Comparison of ENCODE assay signal across 10 mouse cellular contexts in genomic region chr3:98197711-98198532, GRCm38 (mm10). TPM values are rescaled to one million over a fixed set of nuclear protein-coding genes. Genes with fewer than 3 reads are reported as not detected.
DNase-seq lines count a peak whose midpoint lies in the region; ATAC-seq and TF ChIP-seq lines count a peak whose summit lies in the region.
"Had no signal": no experiment of that assay in that cellular context is flagged by ENCODE, and none has a peak within 500 bp of the region (broad histone marks: within the 10 kb centered on the region; RNA-seq: fewer than 3 reads in every experiment).

No protein-coding gene starts in this region.

- no peaks in the 10 kb centered on the region for H3K9me3 ChIP-seq in forebrain, postnatal 0 days (ENCODE audit: low read length)
- H3K9me3 ChIP-seq in forebrain, embryonic 15.5 days, result no peaks in the 10 kb centered on the region
- H3K9me3 ChIP-seq in embryonic facial prominence, embryonic 15.5 days (replicated peaks), result no peaks in the 10 kb centered on the region
- no peaks in the 10 kb centered on the region for H3K9me3 ChIP-seq in liver, postnatal 0 days (ENCODE audit: low read length)
- H3K9me3 ChIP-seq: heart, embryonic 15.5 days had no signal

- POLR2A ChIA-PET in Patski (lab: Charles Lee), result no interaction called here

- no peak for TF ChIP-seq CTCF in forebrain, postnatal 0 days (IDR thresholded peaks at IDR 0.05; ENCODE audit: low read depth)
- TF ChIP-seq CTCF in Patski (IDR thresholded peaks at IDR 0.05), result no peak
- TF ChIP-seq CTCF in liver, postnatal 0 days (IDR thresholded peaks at IDR 0.05; ENCODE audit: low read depth), result no peak
- TF ChIP-seq CTCF in left cerebral cortex, adult 2 months (IDR thresholded peaks at IDR 0.05), result no peak

- H3K4me2 ChIP-seq in forebrain, postnatal 0 days (ENCODE audit: low read depth), result no peak overlapping the region
- H3K4me2 ChIP-seq in forebrain, embryonic 15.5 days (replicated peaks), result no peak overlapping the region
- no peak overlapping the region for H3K4me2 ChIP-seq in embryonic facial prominence, embryonic 15.5 days (replicated peaks)
- no peak overlapping the region for H3K4me2 ChIP-seq in liver, postnatal 0 days (ENCODE audit: low read depth, low read length)
- H3K4me2 ChIP-seq: heart, embryonic 15.5 days had no signal

- no peaks in the 10 kb centered on the region for H3K27me3 ChIP-seq in forebrain, postnatal 0 days (ENCODE audit: insufficient read depth, low read length)
- H3K27me3 ChIP-seq in forebrain, embryonic 15.5 days, result no peaks in the 10 kb centered on the region
- H3K27me3 ChIP-seq in Patski, result no peaks in the 10 kb centered on the region
- H3K27me3 ChIP-seq in embryonic facial prominence, embryonic 15.5 days, result no peaks in the 10 kb centered on the region
- no peaks in the 10 kb centered on the region for H3K27me3 ChIP-seq in liver, postnatal 0 days (ENCODE audit: insufficient read depth, low read length)
- H3K27me3 ChIP-seq: heart, embryonic 15.5 days had no signal

- no peak overlapping the region for H3K27ac ChIP-seq in forebrain, postnatal 0 days (ENCODE audit: low read depth, low read length)
- H3K27ac ChIP-seq in forebrain, embryonic 15.5 days (replicated peaks), result no peak overlapping the region
- no peak overlapping the region for H3K27ac ChIP-seq in embryonic facial prominence, embryonic 15.5 days (replicated peaks)
- peak overlapping the region; percentile 12; the same call in 1 of the 2 replicates for H3K27ac ChIP-seq in liver, postnatal 0 days (ENCODE audit: low read depth)
- H3K27ac ChIP-seq in left cerebral cortex, adult 2 months, result no peak overlapping the region; the same call in 1 of the 2 replicates
- H3K27ac ChIP-seq: heart, embryonic 15.5 days; macrophage had no signal

- intact Hi-C loops in left cerebral cortex, adult 2 months (cut with DNase I), result no loop called here

- no peaks in the 10 kb centered on the region for H3K4me1 ChIP-seq in forebrain, postnatal 0 days (ENCODE audit: insufficient read depth)
- H3K4me1 ChIP-seq in forebrain, embryonic 15.5 days, result no peaks in the 10 kb centered on the region
- no peaks in the 10 kb centered on the region for H3K4me1 ChIP-seq in embryonic facial prominence, embryonic 15.5 days
- H3K4me1 ChIP-seq in liver, postnatal 0 days (ENCODE audit: insufficient read depth), result peaks cover 16% of the 10 kb centered on the region
- H3K4me1 ChIP-seq: heart, embryonic 15.5 days had no signal

- in situ Hi-C loops in Patski (cut with MboI; ENCODE audit: low pct_unique_long_range_greater_than_20kb), result no loop called here

- H3K36me3 ChIP-seq in forebrain, postnatal 0 days (ENCODE audit: insufficient read depth), result no peaks in the 10 kb centered on the region
- no peaks in the 10 kb centered on the region for H3K36me3 ChIP-seq in forebrain, embryonic 15.5 days
- no peaks in the 10 kb centered on the region for H3K36me3 ChIP-seq in embryonic facial prominence, embryonic 15.5 days
- H3K36me3 ChIP-seq in liver, postnatal 0 days (replicated peaks; ENCODE audit: insufficient read depth, low read length), result no peaks in the 10 kb centered on the region
- H3K36me3 ChIP-seq: heart, embryonic 15.5 days had no signal

- peak; percentile 42 for ATAC-seq in forebrain, postnatal 0 days
- ATAC-seq in forebrain, embryonic 15.5 days (replicated peaks), result no peak
- peak; percentile 92 for ATAC-seq in Patski
- ATAC-seq in embryonic facial prominence, embryonic 15.5 days (ENCODE audit: insufficient number of reproducible peaks, low FRiP score, low TSS enrichment, low read depth), result peak; percentile 57; the same call in 1 of the 2 replicates
- ATAC-seq in liver, postnatal 0 days, result peak; percentile 72

- no peak for TF ChIP-seq EP300 in liver, postnatal 0 days (IDR thresholded peaks at IDR 0.05; ENCODE audit: low read depth)

- no peak overlapping the region for H3K9ac ChIP-seq in forebrain, postnatal 0 days
- no peak overlapping the region for H3K9ac ChIP-seq in forebrain, embryonic 15.5 days (replicated peaks)
- no peak overlapping the region for H3K9ac ChIP-seq in embryonic facial prominence, embryonic 15.5 days
- no peak overlapping the region for H3K9ac ChIP-seq in liver, postnatal 0 days (replicated peaks)
- H3K9ac ChIP-seq: heart, embryonic 15.5 days had no signal

- CTCF ChIA-PET in Patski (lab: Charles Lee), result interaction anchor here (0.7 to 2.6 kb wide), 6 partner anchors 12 to 84 kb away, joined by 3 to 26 read pairs (median 4); no protein-coding TSS in a partner anchor

- no peak for DNase-seq in forebrain, postnatal 0 days
- peak; percentile 95 for DNase-seq in Patski (ENCODE audit: low read depth, low spot score)
- peak; percentile 20 for DNase-seq in liver, postnatal 0 days
- no peak for DNase-seq in urinary bladder, adult 2 months (ENCODE audit: low spot score)
- DNase-seq in testis, postnatal 14 days (ENCODE audit: low spot score), result no peak
- DNase-seq in left cerebral cortex, adult 2 months (ENCODE audit: extremely low spot score in 1 of 2, low spot score in 2 of 2), result no peak

- WGBS in forebrain, postnatal 0 days, result 13% methylated on average over 9 of the region's 9 CpGs
- 17% methylated on average over 9 of the region's 9 CpGs for WGBS in forebrain, embryonic 15.5 days
- WGBS in embryonic facial prominence, embryonic 15.5 days, result 25% methylated on average over 9 of the region's 9 CpGs
- 43% methylated on average over 9 of the region's 9 CpGs for WGBS in liver, postnatal 0 days (ENCODE audit: insufficient replicate concordance)

- no peak overlapping the region for H3K4me3 ChIP-seq in forebrain, postnatal 0 days (ENCODE audit: low read depth, low read length)
- H3K4me3 ChIP-seq in forebrain, embryonic 15.5 days, result no peak overlapping the region
- H3K4me3 ChIP-seq in embryonic facial prominence, embryonic 15.5 days (replicated peaks), result no peak overlapping the region
- no peak overlapping the region for H3K4me3 ChIP-seq in liver, postnatal 0 days (ENCODE audit: low read depth, low read length)
- no peak overlapping the region for H3K4me3 ChIP-seq in left cerebral cortex, adult 2 months
- H3K4me3 ChIP-seq: heart, embryonic 15.5 days had no signal

RNA-seq across cellular contexts. Expression of gene Reg4, which starts 24.0 kb away (rescaled TPM):
- total RNA-seq in forebrain, postnatal 0 days (2014; rRNA removed), result not detected in 2 replicates
- polyA plus RNA-seq in forebrain, postnatal 0 days (2015; fragmentation: Nextera tagmentation; extraction: Ambion mirVana), result not detected in 2 replicates
- polyA plus RNA-seq in forebrain, embryonic 15.5 days (2015; fragmentation: Nextera tagmentation; extraction: Ambion mirVana), result not detected in 2 replicates
- polyA plus RNA-seq in Patski (2021), result not detected
- polyA plus RNA-seq in embryonic facial prominence, embryonic 15.5 days (2015; fragmentation: Nextera tagmentation; extraction: Ambion mirVana), result not detected in 2 replicates
- polyA plus RNA-seq in liver, postnatal 0 days (2015; fragmentation: Nextera tagmentation; extraction: Ambion mirVana), result not detected in 2 replicates
- polyA plus RNA-seq in urinary bladder, adult 2 months (2012; rRNA removed), result not detected in 2 replicates
- total RNA-seq in left cerebral cortex, adult 2 months (2021), result not detected
- polyA plus RNA-seq: heart, embryonic 15.5 days; macrophage had no signal

RNA-seq across cellular contexts. Expression of gene Adam30, which starts 37.5 kb away (rescaled TPM):
- total RNA-seq in forebrain, postnatal 0 days (2014; rRNA removed), result not detected in 2 replicates
- not detected in 2 replicates for polyA plus RNA-seq in forebrain, postnatal 0 days (2015; fragmentation: Nextera tagmentation; extraction: Ambion mirVana)
- polyA plus RNA-seq in forebrain, embryonic 15.5 days (2015; fragmentation: Nextera tagmentation; extraction: Ambion mirVana), result not detected in 2 replicates
- 0.01 TPM for polyA plus RNA-seq in Patski (2021)
- not detected in 2 replicates for polyA plus RNA-seq in embryonic facial prominence, embryonic 15.5 days (2015; fragmentation: Nextera tagmentation; extraction: Ambion mirVana)
- polyA plus RNA-seq in liver, postnatal 0 days (2015; fragmentation: Nextera tagmentation; extraction: Ambion mirVana), result not detected in 2 replicates
- not detected in 2 replicates for polyA plus RNA-seq in urinary bladder, adult 2 months (2012; rRNA removed)
- total RNA-seq in left cerebral cortex, adult 2 months (2021), result not detected
- polyA plus RNA-seq: heart, embryonic 15.5 days; macrophage had no signal

Comparison
In these comparisons a context has a peak if more than half of its experiments do, and no peak if none do; other contexts are left out.
1. DNase-seq: peak in Patski (single experiment) and liver, postnatal 0 days (single experiment); none in forebrain, postnatal 0 days (single experiment), urinary bladder, adult 2 months (single experiment), testis, postnatal 14 days (single experiment) and left cerebral cortex, adult 2 months (0 of 2).